ENCODE assay signal across 12 mouse cellular contexts in genomic region chr6:34865213-34865612, GRCm38 (mm10). TPM values are rescaled to one million over a fixed set of nuclear protein-coding genes. Genes with fewer than 3 reads are reported as not detected.
DNase-seq lines count a peak whose midpoint lies in the region; ATAC-seq and TF ChIP-seq lines count a peak whose summit lies in the region.
"Had no signal": no experiment of that assay in that cellular context is flagged by ENCODE, and none has a peak within 500 bp of the region (broad histone marks: within the 10 kb centered on the region; RNA-seq: fewer than 3 reads in every experiment).

No protein-coding gene starts in this region.

- H3K9me3 ChIP-seq in lung, postnatal 0 days (ENCODE audit: low read length), result no peaks in the 10 kb centered on the region
- no peaks in the 10 kb centered on the region for H3K9me3 ChIP-seq in intestine, embryonic 14.5 days (ENCODE audit: control insufficient read depth, low read length)
- H3K9me3 ChIP-seq: embryonic facial prominence, embryonic 12.5 days; midbrain, embryonic 13.5 days had no signal

- H3K4me1 ChIP-seq in lung, postnatal 0 days (ENCODE audit: insufficient read depth, low read depth, low read length), result peaks cover 50% of the 10 kb centered on the region
- peaks cover 6% of the 10 kb centered on the region for H3K4me1 ChIP-seq in intestine, embryonic 14.5 days (replicated peaks; ENCODE audit: control insufficient read depth, insufficient read depth, low read length)
- peaks cover 31% of the 10 kb centered on the region for H3K4me1 ChIP-seq in small intestine, adult 2 months (ENCODE audit: control insufficient read depth, insufficient read depth, insufficient read length, low read length)

- peak overlapping the region; percentile 96 for H3K27ac ChIP-seq in gastrocnemius, adult 2 months
- H3K27ac ChIP-seq in lung, postnatal 0 days (ENCODE audit: low read length), result peak overlapping the region; percentile 95
- peak overlapping the region; percentile 18; the same call in 1 of the 2 replicates for H3K27ac ChIP-seq in intestine, embryonic 14.5 days (ENCODE audit: low read depth)
- H3K27ac ChIP-seq in small intestine, adult 2 months (ENCODE audit: insufficient read depth, low read depth, low read length), result peak overlapping the region; percentile 80
- H3K27ac ChIP-seq: embryonic facial prominence, embryonic 12.5 days; midbrain, embryonic 13.5 days had no signal

- no peak for ATAC-seq in lung, postnatal 0 days
- ATAC-seq in intestine, embryonic 14.5 days (replicated peaks; ENCODE audit: low FRiP score, low TSS enrichment, low read depth), result no peak
- ATAC-seq: midbrain, embryonic 13.5 days had no signal

- 27% methylated on average over 5 of the region's 5 CpGs for WGBS in lung, postnatal 0 days
- 43% methylated on average over 5 of the region's 5 CpGs for WGBS in intestine, embryonic 14.5 days
- WGBS in small intestine, adult 2 months, result 56% methylated on average over 5 of the region's 5 CpGs

- no peak for TF ChIP-seq CTCF in gastrocnemius, adult 2 months (IDR thresholded peaks at IDR 0.05)
- no peak for TF ChIP-seq CTCF in lung, postnatal 0 days (IDR thresholded peaks at IDR 0.05)
- TF ChIP-seq CTCF in small intestine, adult 2 months (IDR thresholded peaks at IDR 0.05; ENCODE audit: extremely low read depth, insufficient read length, insufficient replicate concordance, low read depth, low read length), result no peak

- DNase-seq in gastrocnemius, adult 2 months, result peak; percentile 60
- DNase-seq in gastrocnemius, postnatal 25 days, result no peak
- DNase-seq in lung, postnatal 0 days (ENCODE audit: low spot score), result no peak
- DNase-seq in lung, postnatal 25 days (ENCODE audit: low spot score), result no peak
- DNase-seq in intestine, embryonic 14.5 days (ENCODE audit: low spot score), result no peak
- no peak for DNase-seq in frontal cortex, postnatal 14 days (ENCODE audit: low spot score in 2 of 2)
- no peak for DNase-seq in adrenal gland, postnatal 36 days

- no peak for TF ChIP-seq EP300 in lung, postnatal 0 days (IDR thresholded peaks at IDR 0.05)

- H3K27me3 ChIP-seq in lung, postnatal 0 days (replicated peaks; ENCODE audit: insufficient read depth, low read length), result no peaks in the 10 kb centered on the region
- no peaks in the 10 kb centered on the region for H3K27me3 ChIP-seq in intestine, embryonic 14.5 days (replicated peaks; ENCODE audit: control insufficient read depth, insufficient read depth, low read length)
- no peaks in the 10 kb centered on the region for H3K27me3 ChIP-seq in small intestine, adult 2 months (ENCODE audit: control insufficient read depth, insufficient read depth, low read length)
- H3K27me3 ChIP-seq: embryonic facial prominence, embryonic 12.5 days; midbrain, embryonic 13.5 days had no signal

- H3K36me3 ChIP-seq in lung, postnatal 0 days (ENCODE audit: insufficient read depth, low read length), result no peaks in the 10 kb centered on the region
- H3K36me3 ChIP-seq in intestine, embryonic 14.5 days (ENCODE audit: control insufficient read depth, insufficient read depth, low read length), result no peaks in the 10 kb centered on the region
- no peaks in the 10 kb centered on the region; the same call in 1 of the 2 replicates for H3K36me3 ChIP-seq in small intestine, adult 2 months (ENCODE audit: control insufficient read depth, insufficient read depth, low read length)
- H3K36me3 ChIP-seq: embryonic facial prominence, embryonic 12.5 days; midbrain, embryonic 13.5 days had no signal

- no peak overlapping the region for H3K9ac ChIP-seq in lung, postnatal 0 days (replicated peaks; ENCODE audit: low read depth)
- no peak overlapping the region for H3K9ac ChIP-seq in intestine, embryonic 14.5 days (ENCODE audit: low read length)
- H3K9ac ChIP-seq: embryonic facial prominence, embryonic 12.5 days; midbrain, embryonic 13.5 days had no signal

- no peak for TF ChIP-seq POLR2A in small intestine, adult 2 months (IDR thresholded peaks at IDR 0.05; ENCODE audit: low read depth, low read length)

- H3K4me3 ChIP-seq in gastrocnemius, adult 2 months, result peak overlapping the region; percentile 86
- no peak overlapping the region for H3K4me3 ChIP-seq in lung, postnatal 0 days (ENCODE audit: low read depth, low read length)
- no peak overlapping the region for H3K4me3 ChIP-seq in intestine, embryonic 14.5 days (ENCODE audit: low read depth, low read length)
- peak overlapping the region; percentile 32 for H3K4me3 ChIP-seq in small intestine, adult 2 months (ENCODE audit: low read depth, low read length)
- H3K4me3 ChIP-seq: embryonic facial prominence, embryonic 12.5 days; midbrain, embryonic 13.5 days had no signal

- peak overlapping the region; percentile 32 for H3K4me2 ChIP-seq in lung, postnatal 0 days (replicated peaks; ENCODE audit: low read depth, low read length)
- no peak overlapping the region for H3K4me2 ChIP-seq in intestine, embryonic 14.5 days (ENCODE audit: low read length)
- H3K4me2 ChIP-seq: embryonic facial prominence, embryonic 12.5 days; midbrain, embryonic 13.5 days had no signal

- intact Hi-C loops in gastrocnemius, adult 2 months (cut with DNase I), result loop anchor here (10.0 kb wide), 2 partner anchors 250 to 380 kb away; no protein-coding TSS in a partner anchor

RNA-seq across cellular contexts. Expression of gene Tmem140, which starts 2.3 kb away (rescaled TPM):
- 10 to 100 TPM; 26.4 to 32.9 TPM for total RNA-seq in gastrocnemius, adult 2 months (2021)
- 10 to 100 TPM; 15.5 to 24.0 TPM for total RNA-seq in gastrocnemius, postnatal 25 days (2021)
- 30.6 and 34.9 TPM in 2 replicates for polyA plus RNA-seq in lung, postnatal 0 days (2015; fragmentation: Nextera tagmentation; extraction: Ambion mirVana)
- 1.2 TPM in 2 replicates for polyA plus RNA-seq in intestine, embryonic 14.5 days (2014; fragmentation: Nextera tagmentation; extraction: Ambion mirVana)
- 10.3 and 51.1 TPM in 2 replicates for polyA plus RNA-seq in small intestine, adult 2 months (2012; rRNA removed)
- 10 to 100 TPM; 30.6 to 32.5 TPM for total RNA-seq in adrenal gland, postnatal 36 days (2021)

RNA-seq across cellular contexts. Expression of gene Cyren, which starts 12.6 kb away (rescaled TPM):
- total RNA-seq in gastrocnemius, adult 2 months (2021), result 1 to 10 TPM; 2.8 to 3.7 TPM
- total RNA-seq in gastrocnemius, postnatal 25 days (2021), result 1 to 10 TPM; 2.6 to 4.1 TPM
- 12.6 and 13.8 TPM in 2 replicates for polyA plus RNA-seq in lung, postnatal 0 days (2015; fragmentation: Nextera tagmentation; extraction: Ambion mirVana)
- 9.4 and 9.7 TPM in 2 replicates for polyA plus RNA-seq in intestine, embryonic 14.5 days (2014; fragmentation: Nextera tagmentation; extraction: Ambion mirVana)
- polyA plus RNA-seq in small intestine, adult 2 months (2012; rRNA removed), result 1.4 and 1.6 TPM in 2 replicates
- 1 to 10 TPM; 5.3 to 9.6 TPM for total RNA-seq in adrenal gland, postnatal 36 days (2021)

RNA-seq across cellular contexts. Expression of gene Wdr91, which starts 45.5 kb away (rescaled TPM):
- 1 to 10 TPM; 5.2 to 8.0 TPM for total RNA-seq in gastrocnemius, adult 2 months (2021)
- 1 to 10 TPM; 5.1 to 5.8 TPM for total RNA-seq in gastrocnemius, postnatal 25 days (2021)
- polyA plus RNA-seq in lung, postnatal 0 days (2015; fragmentation: Nextera tagmentation; extraction: Ambion mirVana), result 19.9 and 21.1 TPM in 2 replicates
- polyA plus RNA-seq in intestine, embryonic 14.5 days (2014; fragmentation: Nextera tagmentation; extraction: Ambion mirVana), result 8.2 and 9.2 TPM in 2 replicates
- 3.3 and 4.7 TPM in 2 replicates for polyA plus RNA-seq in small intestine, adult 2 months (2012; rRNA removed)
- 10 to 100 TPM; 13.9 to 14.9 TPM for total RNA-seq in adrenal gland, postnatal 36 days (2021)

RNA-seq across cellular contexts. Expression of gene Stra8, which starts 54.8 kb away (rescaled TPM):
- total RNA-seq in gastrocnemius, adult 2 months (2021), result not detected
- not detected for total RNA-seq in gastrocnemius, postnatal 25 days (2021)
- 0.10 TPM in 1 of 2 replicates, not detected in the other for polyA plus RNA-seq in lung, postnatal 0 days (2015; fragmentation: Nextera tagmentation; extraction: Ambion mirVana)
- polyA plus RNA-seq in intestine, embryonic 14.5 days (2014; fragmentation: Nextera tagmentation; extraction: Ambion mirVana), result not detected in 2 replicates
- not detected in 2 replicates for polyA plus RNA-seq in small intestine, adult 2 months (2012; rRNA removed)
- total RNA-seq in adrenal gland, postnatal 36 days (2021), result not detected
- polyA plus RNA-seq: embryonic facial prominence, embryonic 12.5 days; gonadal fat pad, adult 2 months; midbrain, embryonic 13.5 days; stomach, embryonic 14.5 days had no signal

Comparison
In these comparisons a context has a peak if more than half of its experiments do, and no peak if none do; other contexts are left out.
1. H3K27ac ChIP-seq: peak in every context shown above with its lines; median percentile 96 in gastrocnemius, adult 2 months; 95 in lung, postnatal 0 days; 80 in small intestine, adult 2 months; 18 in intestine, embryonic 14.5 days.
2. H3K4me3 ChIP-seq: peak in gastrocnemius, adult 2 months (single experiment) and small intestine, adult 2 months (single experiment); none in lung, postnatal 0 days (single experiment) and intestine, embryonic 14.5 days (single experiment).